In the genomic region with DNA sequence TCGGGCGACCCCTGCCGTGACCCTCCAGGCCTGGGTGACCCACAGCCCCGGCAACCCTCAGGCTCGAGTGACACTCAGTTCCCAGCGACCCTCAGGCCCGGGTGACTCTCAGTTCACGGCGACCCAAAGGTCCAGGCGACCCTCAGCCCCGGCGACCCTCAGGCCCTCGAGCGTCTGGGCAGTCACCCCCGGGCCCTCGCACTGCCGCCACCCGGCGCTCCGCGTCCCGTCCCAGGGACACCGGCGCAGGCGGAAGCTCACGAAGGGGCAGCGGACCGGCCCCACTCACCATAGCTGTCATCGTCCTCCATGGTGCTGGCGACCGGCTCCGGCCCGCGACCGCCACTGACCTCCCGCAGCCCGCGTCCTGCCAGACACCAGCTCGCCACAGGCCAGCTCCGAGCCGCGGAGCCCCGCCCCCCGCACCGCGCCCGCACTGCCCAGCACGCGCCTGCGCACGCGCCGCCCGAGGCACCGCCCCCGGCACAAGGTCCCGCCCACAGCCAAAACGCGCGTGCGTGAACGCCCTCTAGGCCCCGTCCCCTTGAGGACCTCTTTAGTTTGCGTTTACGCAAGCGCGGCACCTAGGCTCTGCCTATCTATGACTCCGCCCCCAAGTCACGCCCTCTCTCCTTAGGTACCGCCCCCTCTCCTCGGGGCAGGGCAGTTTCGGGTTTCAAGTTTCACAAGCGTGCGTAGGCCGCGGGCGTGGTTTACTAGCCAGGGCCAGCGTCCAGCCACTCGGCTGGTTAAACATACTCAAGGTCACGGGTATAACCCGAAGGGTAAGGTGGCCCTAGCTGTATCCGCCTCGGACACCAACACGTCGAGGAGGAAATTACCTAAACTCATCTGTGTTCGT, we compare ENCODE assay signal across 8 mouse cellular contexts. TPM values are rescaled to one million over a fixed set of nuclear protein-coding genes. Genes with fewer than 3 reads are reported as not detected.
DNase-seq lines count a peak whose midpoint lies in the region; ATAC-seq lines count a peak whose summit lies in the region.

Cyth1 (minus strand) TSS at position 443 of the 862 bp plus-strand sequence.

- WGBS in hindbrain, embryonic 14.5 days: under 1% methylated on average over 85 of the region's 86 CpGs

- H3K9ac ChIP-seq in hindbrain, embryonic 14.5 days: peak within 1 kb of the TSS; percentile 83

- peak; percentile 97 for DNase-seq in R1 (ENCODE audit: low read depth, low spot score)
- DNase-seq in cerebellum, postnatal 25 days: peak; percentile 99
- DNase-seq in frontal cortex, postnatal 25 days (ENCODE audit: low spot score in 2 of 2): peak; percentile 93 to 96
- DNase-seq in hindbrain, embryonic 14.5 days (ENCODE audit: low spot score): peak; percentile 97
- DNase-seq in layer of hippocampus, postnatal 36 days: peak; percentile 98 to 99
- DNase-seq in lung, postnatal 36 days: peak; percentile 100
- peak; percentile 98 for DNase-seq in retina, postnatal 1 day
- DNase-seq in urinary bladder, adult 18-20 months (ENCODE audit: low spot score in 2 of 2): peak; percentile 99 to 100

- H3K4me3 ChIP-seq in hindbrain, embryonic 14.5 days (replicated peaks; ENCODE audit: low read length): peak within 1 kb of the TSS; percentile 93

- no peaks in the 10 kb centered on the region for H3K36me3 ChIP-seq in hindbrain, embryonic 14.5 days (replicated peaks; ENCODE audit: control insufficient read depth, insufficient read depth)

- peak within 1 kb of the TSS; percentile 60 for H3K27ac ChIP-seq in hindbrain, embryonic 14.5 days

- peak within 1 kb of the TSS; percentile 93 for H3K4me2 ChIP-seq in hindbrain, embryonic 14.5 days (replicated peaks)

- peak; percentile 95 for ATAC-seq in hindbrain, embryonic 14.5 days (ENCODE audit: low FRiP score)

- H3K4me1 ChIP-seq in hindbrain, embryonic 14.5 days (replicated peaks; ENCODE audit: control insufficient read depth, insufficient read depth, low read length): peaks cover 13% of the 10 kb centered on the region

- no peaks in the 10 kb centered on the region for H3K27me3 ChIP-seq in hindbrain, embryonic 14.5 days (ENCODE audit: control insufficient read depth, insufficient read depth, low read length)

- H3K9me3 ChIP-seq in hindbrain, embryonic 14.5 days (ENCODE audit: control insufficient read depth, low read length): no peaks in the 10 kb centered on the region

RNA-seq across cellular contexts. Expression of gene Cyth1, which starts in this region (rescaled TPM):
- polyA plus RNA-seq in hindbrain, embryonic 14.5 days (2014; fragmentation: Nextera tagmentation; extraction: Ambion mirVana): 18.1 and 18.7 TPM in 2 replicates
- total RNA-seq in layer of hippocampus, postnatal 36 days (2021): 100 to 1,000 TPM in 1 of 2 experiments, 10 to 100 TPM in 1; 84.3 to 103 TPM

Comparison
In these comparisons a context has a peak if more than half of its experiments do, and no peak if none do; other contexts are left out.
1. Peak in every context shown above with its lines: DNase-seq, ATAC-seq, H3K4me3 ChIP-seq and H3K27ac ChIP-seq.